Mouse (Mus musculus) heart, embryonic 10.5 days (tissue): ENCODE measurements around the gene Fbxl17. TPM values are rescaled to one million over a fixed set of nuclear protein-coding genes. Genes with fewer than 3 reads are reported as not detected.
A peak's percentile ranks its signal among the peaks of the same experiment; 100 is the strongest.

Experiments used
- DNase-seq: peaks from one replicate; pipeline ENCODE4 v3.0.0-alpha.2; 2017; ENCODE audit warnings: low spot score
- H3K27ac ChIP-seq: fragments of 300-500 bp; sonication (generic); 2 replicates; pipeline ENCODE4 v1.5.1; 2016; ENCODE audit warnings: mild to moderate bottlenecking
- H3K27me3 ChIP-seq: fragments of 300-500 bp; sonication (generic); 2 replicates; pipeline ENCODE4 v1.6.1; 2016; ENCODE audit warnings: mild to moderate bottlenecking; ENCODE audit not compliant: poor library complexity, insufficient read depth, severe bottlenecking
- H3K36me3 ChIP-seq: fragments of 300-500 bp; sonication (generic); 2 replicates; pipeline ENCODE4 v1.6.1; 2016; ENCODE audit warnings: mild to moderate bottlenecking, moderate library complexity
- H3K4me1 ChIP-seq: fragments of 300-500 bp; sonication (generic); 2 replicates; pipeline ENCODE4 v1.6.1; 2016; ENCODE audit warnings: mild to moderate bottlenecking
- H3K4me3 ChIP-seq: fragments of 300-500 bp; sonication (generic); 2 replicates; pipeline ENCODE4 v1.5.1; 2016; ENCODE audit warnings: mild to moderate bottlenecking, moderate library complexity
- H3K9me3 ChIP-seq: fragments of 300-500 bp; sonication (generic); 2 replicates; pipeline ENCODE4 v1.6.1; 2016; ENCODE audit warnings: mild to moderate bottlenecking, moderate library complexity
- WGBS: fragments of 180-500 bp; shearing (Covaris S2); methylation state at CpG from one replicate; pipeline ENCODE4 v1.1.7; 2016; 5-methylcytosine and 5-hydroxymethylcytosine counted together
- polyA plus RNA-seq: library from polyadenylated mRNA; unstranded; fragments of >200 nt; fragmentation: Nextera tagmentation; extraction: Ambion mirVana; gene quantifications from 2 replicates; pipeline ENCODE4 v1.2.1, GENCODE M21; 2016

The Fbxl17 gene
- polyA plus RNA-seq: 3.2 and 4.2 TPM in 2 replicates

- WGBS: under 1% methylated on average over 73 of the region's 80 CpGs
- peak within 1 kb of the TSS; percentile 99 for H3K27ac ChIP-seq
- DNase-seq: peak; percentile 83
- H3K4me3 ChIP-seq: peak within 1 kb of the TSS; percentile 80
- no peaks in the 10 kb centered on the region for H3K27me3 ChIP-seq
- no peaks in the 10 kb centered on the region for H3K36me3 ChIP-seq
- peaks cover 24% of the 10 kb centered on the region for H3K4me1 ChIP-seq
- H3K9me3 ChIP-seq: no peaks in the 10 kb centered on the region
Measured at GRCm38 (mm10) chr17:63499636-63500155, at the start of gene Fbxl17. Gene Fbxl17, minus strand, starts transcription at chr17:63500017.

- Histone ChIP-seq H3K4me1 (no peaks in the 10 kb centered on the region), H3K9me3 (no peaks in the 10 kb centered on the region), H3K4me3 (no peak overlapping the region), H3K36me3 (no peaks in the 10 kb centered on the region), H3K27ac (no peak overlapping the region), H3K27me3 (no peaks in the 10 kb centered on the region)
- no peak for DNase-seq
- 81% methylated on average over 4 of the region's 4 CpGs for WGBS
Measured at GRCm38 (mm10) chr17:63547465-63547864, 47.6 kb upstream of the Fbxl17 start.

- 80% methylated on average over 17 of the region's 17 CpGs for WGBS
- Histone ChIP-seq H3K27me3 (no peaks in the 10 kb centered on the region), H3K9me3 (no peaks in the 10 kb centered on the region), H3K27ac (no peak overlapping the region), H3K4me1 (no peaks in the 10 kb centered on the region), H3K4me3 (no peak overlapping the region), H3K36me3 (no peaks in the 10 kb centered on the region)
- DNase-seq: no peak
Measured at GRCm38 (mm10) chr17:63534576-63535265, 34.9 kb upstream of the Fbxl17 start.

DNA sequence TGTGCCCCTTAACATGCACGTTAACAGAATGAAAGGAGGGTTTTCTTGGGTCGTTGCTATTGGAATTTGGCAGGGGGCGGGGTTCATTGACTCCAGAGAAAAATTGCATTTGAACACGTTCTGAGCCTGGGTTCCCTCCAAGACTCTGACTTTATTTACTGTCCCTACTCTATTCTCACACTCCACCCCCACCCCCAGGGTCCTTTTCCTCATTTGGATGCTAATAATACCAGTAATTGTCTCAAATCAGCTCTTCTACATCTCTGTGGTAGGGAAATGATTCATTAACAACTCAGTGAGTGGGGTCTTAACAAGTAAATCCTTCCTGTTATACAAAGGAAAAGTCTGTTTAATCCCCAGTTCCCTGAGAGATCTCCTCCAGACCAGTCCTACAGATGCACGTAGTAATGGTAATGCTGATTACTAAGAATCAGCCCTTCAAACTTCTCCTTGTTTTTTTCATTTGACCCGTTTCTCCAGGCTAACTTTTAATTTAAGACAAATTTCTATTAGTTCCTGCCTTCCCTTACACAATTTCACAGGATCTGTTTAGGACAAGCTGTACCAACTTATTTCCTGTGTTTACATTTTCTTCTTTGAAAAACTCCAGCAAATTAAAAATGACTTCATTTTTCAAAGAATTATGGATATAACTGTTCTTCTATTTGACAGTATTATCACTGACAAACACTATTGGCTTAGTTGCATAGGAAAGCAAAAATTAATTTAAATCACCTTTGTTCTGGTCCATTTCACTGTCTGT lies 33.4 kb upstream of the Fbxl17 start:
- Histone ChIP-seq H3K4me1 (no peaks in the 10 kb centered on the region), H3K36me3 (no peaks in the 10 kb centered on the region), H3K27me3 (no peaks in the 10 kb centered on the region), H3K27ac (no peak overlapping the region), H3K9me3 (no peaks in the 10 kb centered on the region), H3K4me3 (no peak overlapping the region)
- 44% methylated on average over 6 of the region's 6 CpGs for WGBS
- DNase-seq: no peak

DNA sequence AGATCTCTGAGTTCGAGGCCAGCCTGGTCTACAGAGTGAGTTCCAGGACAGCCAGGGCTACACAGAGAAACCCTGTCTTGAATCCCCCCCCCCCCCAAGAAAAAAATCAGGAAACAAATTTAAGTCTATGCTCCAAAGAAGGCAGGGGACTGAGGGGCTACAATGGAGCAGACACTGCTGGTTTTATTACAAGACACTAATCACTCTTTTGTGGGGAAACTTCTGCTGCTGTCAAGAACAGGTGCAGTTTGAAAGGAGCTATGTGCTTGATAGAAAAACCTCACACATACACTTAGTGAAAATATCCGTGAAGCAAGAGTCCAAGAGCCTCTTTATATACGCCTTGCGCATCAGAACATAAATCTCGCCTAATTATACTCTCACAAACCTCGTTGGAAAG lies 29.7 kb upstream of the Fbxl17 start:
- Histone ChIP-seq H3K9me3 (no peaks in the 10 kb centered on the region), H3K4me1 (no peaks in the 10 kb centered on the region), H3K27ac (no peak overlapping the region), H3K4me3 (no peak overlapping the region), H3K36me3 (no peaks in the 10 kb centered on the region), H3K27me3 (no peaks in the 10 kb centered on the region)
- WGBS: 86% methylated on average over 6 of the region's 6 CpGs
- DNase-seq: no peak

DNA sequence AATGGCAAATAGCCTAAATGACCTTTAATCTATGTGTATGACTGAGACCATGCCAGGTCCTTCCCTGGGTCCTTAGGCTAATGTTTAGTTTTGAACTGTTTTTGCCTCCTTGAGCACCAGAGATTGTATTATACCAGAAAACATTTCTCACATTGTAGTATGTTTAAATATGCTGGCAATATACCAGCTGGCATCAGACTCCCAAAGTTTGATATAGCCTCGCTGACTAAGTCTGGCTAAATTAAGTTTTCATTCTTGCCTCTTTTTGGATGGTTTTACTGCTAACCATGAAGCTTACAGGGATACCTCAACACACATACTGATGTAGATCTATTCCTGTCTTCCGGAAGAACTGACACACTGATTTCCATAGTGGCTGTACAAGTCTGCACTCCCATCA lies 20.9 kb upstream of the Fbxl17 start:
- no peaks in the 10 kb centered on the region for H3K4me1 ChIP-seq
- no peak for DNase-seq
- 0 out of 2 replicates have a peak, but pooled peaks cover 4% of the 10 kb centered on the region for H3K9me3 ChIP-seq
- no peaks in the 10 kb centered on the region for H3K27me3 ChIP-seq
- no peaks in the 10 kb centered on the region for H3K36me3 ChIP-seq
- no peak overlapping the region for H3K4me3 ChIP-seq
- no peak overlapping the region for H3K27ac ChIP-seq
- 91% methylated on average over 2 of the region's 2 CpGs for WGBS

- no peaks in the 10 kb centered on the region for H3K27me3 ChIP-seq
- no peaks in the 10 kb centered on the region for H3K36me3 ChIP-seq
- H3K4me3 ChIP-seq: no peak overlapping the region
- no peak overlapping the region for H3K27ac ChIP-seq
- DNase-seq: no peak
- 88% methylated on average over 2 of the region's 2 CpGs for WGBS
- no peaks in the 10 kb centered on the region for H3K4me1 ChIP-seq
- no peaks in the 10 kb centered on the region for H3K9me3 ChIP-seq
Measured at GRCm38 (mm10) chr17:63510451-63510850, 10.6 kb upstream of the Fbxl17 start.

DNA sequence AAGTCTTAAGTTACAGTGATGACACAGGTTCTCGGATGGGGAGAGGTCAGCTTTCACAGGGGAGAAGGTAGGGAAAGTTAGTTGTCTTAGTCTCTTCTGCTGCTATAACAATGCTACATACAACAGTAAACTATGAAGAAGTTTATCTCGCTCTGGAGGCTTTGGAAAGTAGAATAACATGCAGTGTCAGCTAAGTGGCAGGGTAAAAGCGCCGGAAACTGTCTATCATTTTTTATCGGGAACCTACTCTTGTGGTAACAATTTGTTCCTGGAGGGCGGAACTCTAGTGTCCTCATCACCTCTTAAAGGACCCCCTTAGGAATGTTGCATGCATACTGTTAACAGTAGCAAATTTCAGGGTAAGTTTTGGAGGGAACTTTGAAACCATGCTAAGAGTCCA lies 1.3 kb upstream of the Fbxl17 start:
- H3K9me3 ChIP-seq: no peaks in the 10 kb centered on the region
- WGBS: 90% methylated on average over 6 of the region's 6 CpGs
- no peak for DNase-seq
- no peaks in the 10 kb centered on the region for H3K36me3 ChIP-seq
- H3K4me3 ChIP-seq: peak overlapping the region; percentile 80; the same call in 1 of the 2 replicates
- H3K4me1 ChIP-seq: peaks cover 22% of the 10 kb centered on the region
- H3K27ac ChIP-seq: peak overlapping the region; percentile 99; the same call in 1 of the 2 replicates
- no peaks in the 10 kb centered on the region for H3K27me3 ChIP-seq

GRCm38 (mm10) chr17:63500156-63500834 lies 478 bp upstream of the Fbxl17 start:
- no peaks in the 10 kb centered on the region for H3K9me3 ChIP-seq
- peak; percentile 94 for DNase-seq
- H3K4me1 ChIP-seq: peaks cover 24% of the 10 kb centered on the region
- peak overlapping the region; percentile 80 for H3K4me3 ChIP-seq
- 1% methylated on average over 63 of the region's 78 CpGs for WGBS
- H3K27ac ChIP-seq: peak overlapping the region; percentile 99
- no peaks in the 10 kb centered on the region for H3K27me3 ChIP-seq
- H3K36me3 ChIP-seq: no peaks in the 10 kb centered on the region

DNA sequence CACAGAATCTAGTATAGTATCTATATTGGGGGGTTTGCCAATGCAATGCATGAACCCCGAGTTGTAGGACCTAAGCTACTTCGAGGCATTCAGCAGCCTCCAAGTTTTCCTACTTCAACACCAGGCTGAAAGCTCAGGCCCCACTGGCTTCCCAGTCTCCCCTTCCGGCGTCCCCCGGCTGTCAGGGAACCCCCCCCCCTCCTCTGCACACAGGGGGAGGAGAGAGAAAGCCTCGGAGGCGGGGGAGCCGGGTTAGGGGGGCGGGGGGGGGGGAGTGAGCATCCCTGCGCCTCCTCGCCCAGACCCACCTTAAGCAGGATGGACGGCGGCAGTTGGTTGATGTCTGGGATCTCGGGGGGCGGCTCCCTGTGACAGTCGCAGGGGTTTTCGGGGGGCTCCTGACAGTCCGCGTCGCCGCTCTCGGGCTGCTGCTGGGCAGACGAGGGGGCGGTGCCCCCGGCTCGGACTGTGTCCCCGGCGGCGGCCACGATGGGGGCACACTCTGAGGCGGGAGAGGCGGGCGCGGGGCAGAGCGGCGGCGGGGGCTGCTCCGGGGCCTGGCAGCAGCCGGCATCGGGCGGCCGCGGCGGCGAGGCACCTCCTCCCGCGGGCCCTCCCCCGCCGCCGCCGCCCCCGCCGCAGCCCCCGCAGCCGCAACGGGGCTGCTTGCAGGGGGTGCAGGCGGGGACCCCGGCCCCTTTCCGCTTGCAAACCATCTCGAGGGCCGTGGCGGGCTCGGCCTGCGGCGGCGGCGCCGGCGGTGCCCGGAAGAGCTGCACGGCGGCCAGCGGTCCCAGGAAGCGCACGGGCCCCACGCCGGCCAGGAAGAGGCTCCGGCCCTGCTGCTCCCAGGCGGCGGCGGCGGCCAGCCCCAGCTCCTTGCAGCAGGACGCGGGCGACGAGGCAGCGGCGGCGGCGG lies 841 bp downstream of the Fbxl17 start:
- H3K4me3 ChIP-seq: peak overlapping the region; percentile 80
- H3K36me3 ChIP-seq: no peaks in the 10 kb centered on the region
- H3K27me3 ChIP-seq: no peaks in the 10 kb centered on the region
- WGBS: under 1% methylated on average over 63 of the region's 90 CpGs
- peaks cover 24% of the 10 kb centered on the region for H3K4me1 ChIP-seq
- no peaks in the 10 kb centered on the region for H3K9me3 ChIP-seq
- DNase-seq: peak; percentile 78
- peak overlapping the region; percentile 99 for H3K27ac ChIP-seq

- Histone ChIP-seq H3K4me3 (peak overlapping the region; percentile 80), H3K4me1 (peaks cover 26% of the 10 kb centered on the region), H3K27ac (peak overlapping the region; percentile 99), H3K36me3 (no peaks in the 10 kb centered on the region), H3K27me3 (no peaks in the 10 kb centered on the region), H3K9me3 (no peaks in the 10 kb centered on the region)
- 27% methylated on average over 6 of the region's 6 CpGs for WGBS
- DNase-seq: no peak
Measured at GRCm38 (mm10) chr17:63498182-63498716, 1.6 kb downstream of the Fbxl17 start.

GRCm38 (mm10) chr17:63497206-63497731 lies 2.5 kb downstream of the Fbxl17 start:
- WGBS: 77% methylated on average over 6 of the region's 6 CpGs

More at GRCm38 (mm10) chr17:63497206-63497731, 2.5 kb downstream of the Fbxl17 start:
- peak overlapping the region; percentile 80 for H3K4me3 ChIP-seq
- H3K27ac ChIP-seq: no peak overlapping the region
- peaks cover 31% of the 10 kb centered on the region for H3K4me1 ChIP-seq
- H3K36me3 ChIP-seq: no peaks in the 10 kb centered on the region
- no peaks in the 10 kb centered on the region for H3K27me3 ChIP-seq
- H3K9me3 ChIP-seq: no peaks in the 10 kb centered on the region
- DNase-seq: no peak
